Mouse (Mus musculus) G1E (cell line): ENCODE results near the gene Plpp3.

Source experiments
- CTCF ChIP-seq: IDR thresholded peaks from 2 replicates; pipeline ENCODE4 v1.5.1; 2012; ENCODE audit warnings: low read depth, low read length, inconsistent platforms, mixed read lengths
- GATA1 ChIP-seq: IDR thresholded peaks from 2 replicates; pipeline ENCODE4 v1.6.1; 2012; ENCODE audit warnings: borderline replicate concordance, low read length, inconsistent platforms, mixed read lengths
- GATA2 ChIP-seq: IDR thresholded peaks from 2 replicates; pipeline ENCODE4 v1.6.1; 2012; ENCODE audit warnings: low read depth, low read length, inconsistent platforms, borderline replicate concordance
- POLR2AphosphoS5 ChIP-seq: IDR thresholded peaks from 2 replicates; pipeline ENCODE4 v1.6.1; 2012; ENCODE audit warnings: low read depth, low read length, inconsistent platforms; ENCODE audit not compliant: insufficient replicate concordance
- TAL1 ChIP-seq: conservative IDR thresholded peaks from 2 replicates; pipeline ENCODE4 v1.6.1; 2012; ENCODE audit warnings: low read depth, low read length, inconsistent platforms, mixed read lengths

GRCm38 (mm10) chr4:105207641-105208040, 50.5 kb downstream of the Plpp3 start:
- TF ChIP-seq TAL1: no peak
- no peak for TF ChIP-seq CTCF
- TF ChIP-seq GATA1: no peak
- TF ChIP-seq POLR2AphosphoS5: no peak
- TF ChIP-seq GATA2: no peak
